Mouse (Mus musculus): ENCODE data around the gene Cpox. TPM values are rescaled to one million over a fixed set of nuclear protein-coding genes. Genes with fewer than 3 reads are reported as not detected.
A peak's percentile ranks its signal among the peaks of the same experiment; 100 is the strongest.

The Cpox gene
- polyA plus RNA-seq, 1 experiment from 2014 or later: 42.3 TPM

- Histone ChIP-seq H3K4me1 (replicated peaks; ENCODE audit: control insufficient read depth, insufficient read depth) (no peaks in the 10 kb centered on the region), H3K27me3 (ENCODE audit: control insufficient read depth, insufficient read depth, low read length) (no peaks in the 10 kb centered on the region), H3K27ac (replicated peaks) (no peak overlapping the region), H3K9ac (ENCODE audit: low read length) (no peak overlapping the region), H3K36me3 (ENCODE audit: control insufficient read depth, insufficient read depth, low read length) (no peaks in the 10 kb centered on the region), H3K4me3 (ENCODE audit: low read depth, low read length) (no peak overlapping the region), H3K9me3 (ENCODE audit: control insufficient read depth, low read length) (no peaks in the 10 kb centered on the region), H3K4me2 (replicated peaks; ENCODE audit: low read depth) (no peak overlapping the region)
- 15% methylated on average over 1 of the region's 1 CpGs for WGBS
- DNase-seq (ENCODE audit: low spot score): no peak
- peak; percentile 84; the same call in 1 of the 2 replicates for ATAC-seq (ENCODE audit: low FRiP score, low TSS enrichment)
- TF ChIP-seq CTCF (IDR thresholded peaks at IDR 0.05; ENCODE audit: low read depth) (peak; percentile 78), EP300 (optimal IDR thresholded peaks at IDR 0.05) (no peak)
These were observed 81.2 kb downstream of the Cpox start for GRCm38 (mm10) chr16:58751314-58751713.

GRCm38 (mm10) chr16:58756191-58756590, 86.1 kb downstream of the Cpox start:
- ATAC-seq (ENCODE audit: low FRiP score, low TSS enrichment): no peak
- no peak for DNase-seq (ENCODE audit: low spot score)
- Histone ChIP-seq H3K4me3 (ENCODE audit: low read depth, low read length) (no peak overlapping the region), H3K9ac (ENCODE audit: low read length) (no peak overlapping the region), H3K9me3 (ENCODE audit: control insufficient read depth, low read length) (no peaks in the 10 kb centered on the region), H3K27ac (replicated peaks) (no peak overlapping the region), H3K36me3 (ENCODE audit: control insufficient read depth, insufficient read depth, low read length) (no peaks in the 10 kb centered on the region), H3K4me1 (replicated peaks; ENCODE audit: control insufficient read depth, insufficient read depth) (no peaks in the 10 kb centered on the region), H3K4me2 (replicated peaks; ENCODE audit: low read depth) (no peak overlapping the region), H3K27me3 (ENCODE audit: control insufficient read depth, insufficient read depth, low read length) (no peaks in the 10 kb centered on the region)
- TF ChIP-seq EP300 (optimal IDR thresholded peaks at IDR 0.05) (no peak), CTCF (IDR thresholded peaks at IDR 0.05; ENCODE audit: low read depth) (no peak)

DNA sequence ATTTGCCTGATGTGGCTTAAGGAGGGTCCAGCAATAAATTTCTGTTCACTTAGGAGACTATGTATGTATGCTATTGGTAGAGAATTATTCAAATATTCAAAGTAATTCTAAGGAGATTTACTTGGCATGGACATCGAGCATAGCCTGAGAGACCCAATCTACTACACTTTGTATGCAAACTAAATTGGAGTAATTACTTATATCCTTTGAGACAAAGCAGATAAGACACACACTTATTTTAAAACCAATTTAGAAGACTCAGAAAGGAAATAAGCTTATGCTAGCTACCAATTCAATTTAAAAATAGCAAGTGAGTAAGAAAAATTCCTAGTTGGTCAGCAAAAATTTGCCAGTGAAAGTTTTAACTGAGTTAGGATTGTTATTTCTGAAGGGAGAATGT, 93.0 kb downstream of the Cpox start, which contains the start of gene Olfr172:
Olfr172 (minus strand) TSS at position 101 of the 400 bp plus-strand sequence.
- H3K36me3 ChIP-seq (ENCODE audit: control insufficient read depth, insufficient read depth, low read length): no peaks in the 10 kb centered on the region
- WGBS: 73% methylated on average over 1 of the region's 1 CpGs

More for the DNA sequence above, 93.0 kb downstream of the Cpox start, which contains the start of gene Olfr172:
- no peak within 1 kb of the TSS for H3K9ac ChIP-seq (ENCODE audit: low read length)
- DNase-seq (ENCODE audit: low spot score) (no peak), ATAC-seq (ENCODE audit: low FRiP score, low TSS enrichment) (no peak)
- TF ChIP-seq EP300 (optimal IDR thresholded peaks at IDR 0.05) (no peak), CTCF (IDR thresholded peaks at IDR 0.05; ENCODE audit: low read depth) (no peak)
- no peaks in the 10 kb centered on the region for H3K4me1 ChIP-seq (replicated peaks; ENCODE audit: control insufficient read depth, insufficient read depth)
- no peak within 1 kb of the TSS for H3K4me3 ChIP-seq (ENCODE audit: low read depth, low read length)
- H3K27ac ChIP-seq (replicated peaks): no peak within 1 kb of the TSS
- no peak within 1 kb of the TSS for H3K4me2 ChIP-seq (replicated peaks; ENCODE audit: low read depth)
- H3K9me3 ChIP-seq (ENCODE audit: control insufficient read depth, low read length): no peaks in the 10 kb centered on the region
- H3K27me3 ChIP-seq (ENCODE audit: control insufficient read depth, insufficient read depth, low read length): no peaks in the 10 kb centered on the region

Small RNA genes lying within 50 kb of the gene (microRNA-seq; reads per million reads assigned to microRNA genes)
- not detected for gene Gm27564

Other genes starting within 250 kb of the Cpox start
- 7.1 and 8.0 TPM in 2 replicates for gene St3gal6, start 146.0 kb upstream of the Cpox start, polyA plus RNA-seq (2015; fragmentation: Nextera tagmentation; extraction: Ambion mirVana)
- not detected in 2 replicates for gene Gm813, start 53.3 kb upstream of the Cpox start, polyA plus RNA-seq (2015; fragmentation: Nextera tagmentation; extraction: Ambion mirVana)
- not detected in 2 replicates for gene E330017A01Rik, start 31.6 kb upstream of the Cpox start, polyA plus RNA-seq (2015; fragmentation: Nextera tagmentation; extraction: Ambion mirVana)
- not detected in 2 replicates for gene Gpr15, start 48.8 kb downstream of the Cpox start, polyA plus RNA-seq (2015; fragmentation: Nextera tagmentation; extraction: Ambion mirVana)
- 91.1 and 92.7 TPM in 2 replicates for gene Cldnd1, start 57.6 kb downstream of the Cpox start, polyA plus RNA-seq (2015; fragmentation: Nextera tagmentation; extraction: Ambion mirVana)
- gene Olfr172, start 92.9 kb downstream of the Cpox start, polyA plus RNA-seq (2015; fragmentation: Nextera tagmentation; extraction: Ambion mirVana): not detected in 2 replicates
- not detected in 2 replicates for gene Olfr173, start 130.0 kb downstream of the Cpox start, polyA plus RNA-seq (2015; fragmentation: Nextera tagmentation; extraction: Ambion mirVana)
- not detected in 2 replicates for gene Olfr175-ps1, start 156.5 kb downstream of the Cpox start, polyA plus RNA-seq (2015; fragmentation: Nextera tagmentation; extraction: Ambion mirVana)
- gene Olfr177, start 204.5 kb downstream of the Cpox start, polyA plus RNA-seq (2015; fragmentation: Nextera tagmentation; extraction: Ambion mirVana): not detected in 2 replicates
- not detected in 2 replicates for gene Olfr178, start 221.8 kb downstream of the Cpox start, polyA plus RNA-seq (2015; fragmentation: Nextera tagmentation; extraction: Ambion mirVana)

Data from stomach, postnatal 0 days (tissue).